Mouse (Mus musculus): ENCODE data around the gene Acbd7. TPM values are rescaled to one million over a fixed set of nuclear protein-coding genes. Genes with fewer than 3 reads are reported as not detected.

Acbd7 gene
- polyA plus RNA-seq, 1 experiment from 2014 or later: 0.31 TPM

- H3K9me3 ChIP-seq: no peaks in the 10 kb centered on the region
- peaks cover 23% of the 10 kb centered on the region for H3K4me1 ChIP-seq
- peak within 1 kb of the TSS; percentile 73 for H3K4me2 ChIP-seq (replicated peaks)
- peak within 1 kb of the TSS; percentile 52 for H3K27ac ChIP-seq
- WGBS: under 1% methylated on average over 45 of the region's 45 CpGs
- ATAC-seq (ENCODE audit: low FRiP score, low read depth): peak; percentile 98
- H3K36me3 ChIP-seq: peaks cover 17% of the 10 kb centered on the region
- H3K9ac ChIP-seq: peak within 1 kb of the TSS; percentile 75
- H3K27me3 ChIP-seq: peaks cover 17% of the 10 kb centered on the region
- peak within 1 kb of the TSS; percentile 66 for H3K4me3 ChIP-seq
Observed at GRCm38 (mm10) chr2:3332484-3333242, 3.3 kb upstream of the Acbd7 start, which contains the start of gene Rpp38. Gene Rpp38, minus strand, starts transcription at chr2:3332643.

GRCm38 (mm10) chr2:3333761-3334160 is 2.2 kb upstream of the Acbd7 start:
- 89% methylated on average over 12 of the region's 12 CpGs for WGBS
- no peak for ATAC-seq (ENCODE audit: low FRiP score, low read depth)
- Histone ChIP-seq H3K4me1 (peaks cover 23% of the 10 kb centered on the region), H3K4me3 (no peak overlapping the region), H3K4me2 (replicated peaks) (no peak overlapping the region), H3K36me3 (peaks cover 7% of the 10 kb centered on the region), H3K9me3 (no peaks in the 10 kb centered on the region), H3K9ac (no peak overlapping the region), H3K27me3 (peaks cover 17% of the 10 kb centered on the region), H3K27ac (no peak overlapping the region)

- no peaks in the 10 kb centered on the region for H3K4me1 ChIP-seq
- H3K9ac ChIP-seq: no peak overlapping the region
- H3K4me3 ChIP-seq: no peak overlapping the region
- no peak for ATAC-seq (ENCODE audit: low FRiP score, low read depth)
- no peak overlapping the region for H3K27ac ChIP-seq
- 86% methylated on average over 4 of the region's 4 CpGs for WGBS
- no peaks in the 10 kb centered on the region for H3K36me3 ChIP-seq
- no peaks in the 10 kb centered on the region; the same call in 1 of the 2 replicates for H3K27me3 ChIP-seq
- H3K9me3 ChIP-seq: no peaks in the 10 kb centered on the region
- H3K4me2 ChIP-seq (replicated peaks): no peak overlapping the region
Observed at GRCm38 (mm10) chr2:3348422-3348821, 12.5 kb downstream of the Acbd7 start.

GRCm38 (mm10) chr2:3348919-3349318 is 13.0 kb downstream of the Acbd7 start:
- Histone ChIP-seq H3K4me1 (no peaks in the 10 kb centered on the region), H3K27me3 (no peaks in the 10 kb centered on the region; the same call in 1 of the 2 replicates), H3K9ac (no peak overlapping the region), H3K36me3 (no peaks in the 10 kb centered on the region), H3K4me3 (no peak overlapping the region), H3K9me3 (no peaks in the 10 kb centered on the region), H3K27ac (no peak overlapping the region), H3K4me2 (replicated peaks) (no peak overlapping the region)
- 18% methylated on average over 3 of the region's 3 CpGs for WGBS
- ATAC-seq (ENCODE audit: low FRiP score, low read depth): no peak

GRCm38 (mm10) chr2:3353160-3353559 is 17.2 kb downstream of the Acbd7 start:
- Histone ChIP-seq H3K27ac (no peak overlapping the region), H3K9me3 (no peaks in the 10 kb centered on the region), H3K4me1 (no peaks in the 10 kb centered on the region), H3K36me3 (no peaks in the 10 kb centered on the region), H3K27me3 (no peaks in the 10 kb centered on the region), H3K4me2 (replicated peaks) (no peak overlapping the region), H3K4me3 (no peak overlapping the region), H3K9ac (no peak overlapping the region)
- ATAC-seq (ENCODE audit: low FRiP score, low read depth): no peak

- Histone ChIP-seq H3K9ac (no peak overlapping the region), H3K4me1 (no peaks in the 10 kb centered on the region), H3K27me3 (no peaks in the 10 kb centered on the region), H3K27ac (no peak overlapping the region), H3K4me2 (replicated peaks) (no peak overlapping the region), H3K36me3 (no peaks in the 10 kb centered on the region), H3K4me3 (no peak overlapping the region), H3K9me3 (no peaks in the 10 kb centered on the region)
- ATAC-seq (ENCODE audit: low FRiP score, low read depth): no peak
- 91% methylated on average over 8 of the region's 8 CpGs for WGBS
Observed at GRCm38 (mm10) chr2:3355793-3356192, 19.8 kb downstream of the Acbd7 start.

- Histone ChIP-seq H3K9ac (no peak overlapping the region), H3K9me3 (no peaks in the 10 kb centered on the region), H3K4me2 (replicated peaks) (no peak overlapping the region), H3K36me3 (no peaks in the 10 kb centered on the region), H3K4me1 (no peaks in the 10 kb centered on the region), H3K4me3 (no peak overlapping the region), H3K27ac (no peak overlapping the region), H3K27me3 (no peaks in the 10 kb centered on the region)
- 56% methylated on average over 3 of the region's 3 CpGs for WGBS
- ATAC-seq (ENCODE audit: low FRiP score, low read depth): no peak
Observed at GRCm38 (mm10) chr2:3356311-3356710, 20.3 kb downstream of the Acbd7 start.

GRCm38 (mm10) chr2:3357887-3358286 is 21.9 kb downstream of the Acbd7 start:
- H3K4me3 ChIP-seq: no peak overlapping the region
- no peak overlapping the region for H3K4me2 ChIP-seq (replicated peaks)
- H3K36me3 ChIP-seq: no peaks in the 10 kb centered on the region
- no peak overlapping the region for H3K9ac ChIP-seq
- no peak overlapping the region for H3K27ac ChIP-seq
- WGBS: 78% methylated on average over 3 of the region's 3 CpGs
- no peaks in the 10 kb centered on the region for H3K4me1 ChIP-seq
- H3K9me3 ChIP-seq: no peaks in the 10 kb centered on the region
- no peaks in the 10 kb centered on the region for H3K27me3 ChIP-seq
- ATAC-seq (ENCODE audit: low FRiP score, low read depth): no peak

GRCm38 (mm10) chr2:3361067-3361466 is 25.1 kb downstream of the Acbd7 start:
- Histone ChIP-seq H3K36me3 (no peaks in the 10 kb centered on the region), H3K9ac (no peak overlapping the region), H3K4me2 (replicated peaks) (no peak overlapping the region), H3K27ac (no peak overlapping the region), H3K27me3 (no peaks in the 10 kb centered on the region), H3K4me3 (no peak overlapping the region), H3K9me3 (no peaks in the 10 kb centered on the region), H3K4me1 (no peaks in the 10 kb centered on the region)
- WGBS: 82% methylated on average over 3 of the region's 3 CpGs
- no peak for ATAC-seq (ENCODE audit: low FRiP score, low read depth)

- Histone ChIP-seq H3K27me3 (no peaks in the 10 kb centered on the region), H3K36me3 (no peaks in the 10 kb centered on the region), H3K27ac (no peak overlapping the region), H3K4me2 (replicated peaks) (no peak overlapping the region), H3K9ac (no peak overlapping the region), H3K9me3 (no peaks in the 10 kb centered on the region), H3K4me1 (no peaks in the 10 kb centered on the region), H3K4me3 (no peak overlapping the region)
- ATAC-seq (ENCODE audit: low FRiP score, low read depth): no peak
- WGBS: 63% methylated on average over 4 of the region's 4 CpGs
Observed at GRCm38 (mm10) chr2:3365127-3365526, 29.2 kb downstream of the Acbd7 start.

- ATAC-seq (ENCODE audit: low FRiP score, low read depth): no peak
- no peak overlapping the region for H3K4me2 ChIP-seq (replicated peaks)
Observed at GRCm38 (mm10) chr2:3387105-3387860, 51.3 kb downstream of the Acbd7 start.

More at GRCm38 (mm10) chr2:3387105-3387860, 51.3 kb downstream of the Acbd7 start:
- Histone ChIP-seq H3K4me3 (no peak overlapping the region), H3K9me3 (no peaks in the 10 kb centered on the region), H3K4me1 (no peaks in the 10 kb centered on the region), H3K9ac (no peak overlapping the region), H3K36me3 (no peaks in the 10 kb centered on the region), H3K27me3 (no peaks in the 10 kb centered on the region), H3K27ac (no peak overlapping the region)
- WGBS: 77% methylated on average over 6 of the region's 6 CpGs

Measured in limb, embryonic 13.5 days (tissue).